Mouse (Mus musculus): ENCODE data around the gene Agr3. TPM values are rescaled to one million over a fixed set of nuclear protein-coding genes. Genes with fewer than 3 reads are reported as not detected.

Gene Agr3
- total RNA-seq, 2 experiments from 2014 or later, result not detected

DNA sequence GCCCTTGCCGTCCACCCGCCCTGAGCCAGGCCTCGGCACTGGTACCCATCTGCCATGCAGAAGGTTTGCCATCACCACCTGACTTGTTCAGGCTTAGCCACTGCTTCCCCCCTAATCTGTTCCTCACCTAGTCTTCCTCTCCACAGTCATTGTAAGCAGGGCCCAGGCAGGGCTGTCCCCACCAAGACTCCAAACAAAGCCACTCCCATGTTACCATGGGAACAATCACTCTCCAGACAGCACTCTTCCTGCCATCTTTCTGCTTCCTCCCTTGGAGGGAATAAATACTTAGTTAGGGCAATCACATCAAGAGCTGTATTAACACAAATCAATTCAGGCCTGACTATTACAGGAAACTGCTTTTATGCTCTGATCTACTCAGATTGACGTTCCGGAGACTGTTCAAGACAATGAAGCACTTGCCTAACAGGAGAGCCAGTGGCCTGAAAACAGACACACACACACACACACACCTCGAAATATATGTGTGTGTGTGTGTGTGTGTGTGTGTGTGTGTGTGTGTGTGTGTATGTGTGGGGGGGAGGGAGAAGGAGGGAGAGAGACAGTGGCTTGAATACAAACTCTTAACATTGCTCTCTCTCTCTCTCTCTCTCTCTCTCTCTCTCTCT is 56.4 kb downstream of the Agr3 start:
- ATAC-seq (replicated peaks; ENCODE audit: poor library complexity, severe bottlenecking), result peak; percentile 70

DNA sequence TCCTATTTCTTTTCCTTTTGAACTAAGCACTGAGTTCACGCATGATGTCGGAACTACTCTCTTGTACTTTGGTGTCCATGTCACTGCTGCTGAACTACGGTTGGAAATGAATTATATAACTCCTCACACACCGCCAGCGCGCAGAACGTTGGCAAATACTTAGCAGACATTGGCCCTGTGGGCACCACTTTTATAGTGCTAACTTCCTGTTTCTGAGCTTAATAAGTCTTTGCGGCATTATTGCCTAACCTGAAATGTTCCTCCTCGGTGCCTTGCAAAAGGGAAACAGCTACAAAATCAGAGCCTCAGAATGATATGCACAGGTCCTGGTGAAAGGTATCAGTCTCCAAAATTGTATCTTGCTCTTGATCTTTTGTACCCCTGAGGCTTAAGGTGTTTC is 58.1 kb downstream of the Agr3 start:
- ATAC-seq (replicated peaks; ENCODE audit: poor library complexity, severe bottlenecking), result peak; percentile 91

DNA sequence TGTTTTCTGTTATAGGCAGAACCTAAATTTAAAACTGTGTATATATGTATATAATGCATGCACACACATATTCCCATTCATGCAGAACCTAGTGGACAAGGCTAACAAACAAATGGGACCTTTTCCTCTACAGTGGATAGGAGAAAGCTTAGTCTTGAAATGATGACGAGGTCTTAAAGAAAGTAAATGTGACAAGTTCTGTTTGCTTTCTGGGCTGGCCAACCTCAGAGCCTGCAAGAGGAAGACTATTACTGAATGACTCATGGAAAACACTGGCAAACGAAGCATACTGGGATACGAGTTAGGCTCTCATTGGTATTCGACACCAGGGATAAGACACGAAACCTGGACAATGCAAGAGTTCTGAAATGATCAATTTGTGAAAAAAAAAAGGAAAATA is 59.3 kb downstream of the Agr3 start:
- no peak for ATAC-seq (replicated peaks; ENCODE audit: poor library complexity, severe bottlenecking)

DNA sequence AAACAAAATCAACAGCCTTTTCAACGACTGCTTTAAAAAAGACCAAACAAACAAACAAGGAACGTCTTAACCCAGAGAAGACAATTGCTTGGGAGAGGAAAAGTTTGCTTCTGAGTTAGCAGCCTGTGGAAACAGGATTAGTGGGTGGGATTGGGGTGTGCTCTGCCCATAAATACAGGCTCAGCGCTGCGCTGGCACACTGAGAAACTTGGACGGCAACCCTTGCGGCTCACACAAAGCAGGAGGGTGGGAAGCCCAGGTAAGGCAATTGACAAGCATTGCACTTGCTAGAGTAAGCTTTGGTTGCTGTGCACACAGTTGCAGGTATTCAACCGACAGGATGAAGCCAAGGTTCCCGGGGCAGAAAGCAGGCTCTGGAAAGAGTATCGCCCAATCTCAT is 67.3 kb downstream of the Agr3 start, which contains the start of gene Agr2:
TSS of gene Agr2 (plus strand) at position 197 of the 400 bp plus-strand sequence.
- no peak for ATAC-seq (replicated peaks; ENCODE audit: poor library complexity, severe bottlenecking)

GRCm38 (mm10) chr12:35993583-35993982 is 68.2 kb downstream of the Agr3 start:
- ATAC-seq (replicated peaks; ENCODE audit: poor library complexity, severe bottlenecking), result no peak

- ATAC-seq (replicated peaks; ENCODE audit: poor library complexity, severe bottlenecking), result no peak
Observed at GRCm38 (mm10) chr12:35994098-35994497, 68.7 kb downstream of the Agr3 start.

- ATAC-seq (replicated peaks; ENCODE audit: poor library complexity, severe bottlenecking), result peak; percentile 82
Observed at GRCm38 (mm10) chr12:35995799-35996198, 70.4 kb downstream of the Agr3 start.

Other genes starting within 250 kb of the Agr3 start
- not detected in 2 replicates for gene Agr2, start 67.3 kb downstream of the Agr3 start, total RNA-seq (2014; fragmentation: Nextera tagmentation)
- not detected in 2 replicates for gene Agr2, start 67.3 kb downstream of the Agr3 start, total RNA-seq (2017)
- gene Tspan13, start 116.9 kb downstream of the Agr3 start, total RNA-seq (2014; fragmentation: Nextera tagmentation), result 14.9 and 18.8 TPM in 2 replicates
- gene Tspan13, start 116.9 kb downstream of the Agr3 start, total RNA-seq (2017), result 7.7 and 8.2 TPM in 2 replicates
- gene Ankmy2, start 231.5 kb downstream of the Agr3 start, total RNA-seq (2014; fragmentation: Nextera tagmentation), result 22.3 and 26.5 TPM in 2 replicates
- gene Ankmy2, start 231.5 kb downstream of the Agr3 start, total RNA-seq (2017), result 23.0 and 25.3 TPM in 2 replicates
- gene Bzw2, start 232.5 kb downstream of the Agr3 start, total RNA-seq (2014; fragmentation: Nextera tagmentation), result 133 and 156 TPM in 2 replicates
- 139 and 142 TPM in 2 replicates for gene Bzw2, start 232.5 kb downstream of the Agr3 start, total RNA-seq (2017)